Mouse (Mus musculus) left cerebral cortex, adult 18-20 months (tissue): ENCODE data around the gene Gpr68. TPM values are rescaled to one million over a fixed set of nuclear protein-coding genes. Genes with fewer than 3 reads are reported as not detected.

Experiments used
- DNase-seq, 2 experiments: peaks; one replicate each; pipeline ENCODE4 v3.0.0; 2021 to 2022; ENCODE audit warnings: low spot score in 2 of 2, mixed read lengths in 1 of 2
- total RNA-seq, 2 experiments: library from RNA; stranded (reverse); gene quantifications; 2 replicates each; pipeline ENCODE4 v1.2.3; 2021

The Gpr68 gene
- total RNA-seq, 2 experiments from 2014 or later, result 18.0 to 19.0 TPM

- DNase-seq, result no peak
Measured at GRCm38 (mm10) chr12:100831629-100832325, 76.2 kb downstream of the Gpr68 start.

- no peak for DNase-seq
Measured at GRCm38 (mm10) chr12:100831021-100831420, 77.0 kb downstream of the Gpr68 start.

Other genes starting within 250 kb of the Gpr68 start
- 10 to 100 TPM; 22.8 to 27.7 TPM for gene Rps6ka5, start 181.2 kb downstream of the Gpr68 start, total RNA-seq
- 10 to 100 TPM in 1 of 2 experiments, 1 to 10 TPM in 1; 9.0 to 13.0 TPM for gene Dglucy, start 129.1 kb downstream of the Gpr68 start, total RNA-seq
- gene Ccdc88c, start 120.9 kb upstream of the Gpr68 start, total RNA-seq, result 10 to 100 TPM; 19.1 to 24.0 TPM
- 10 to 100 TPM; 44.2 to 44.6 TPM for gene Ppp4r3a, start 175.5 kb upstream of the Gpr68 start, total RNA-seq